Mouse (Mus musculus): ENCODE results near the gene Myh10.
"Not testable (repeated sequence)": the region's sequence is repeated elsewhere in the genome, so short reads cannot be mapped to it uniquely, and the experiment has no call there.

Myh10 gene

DNA sequence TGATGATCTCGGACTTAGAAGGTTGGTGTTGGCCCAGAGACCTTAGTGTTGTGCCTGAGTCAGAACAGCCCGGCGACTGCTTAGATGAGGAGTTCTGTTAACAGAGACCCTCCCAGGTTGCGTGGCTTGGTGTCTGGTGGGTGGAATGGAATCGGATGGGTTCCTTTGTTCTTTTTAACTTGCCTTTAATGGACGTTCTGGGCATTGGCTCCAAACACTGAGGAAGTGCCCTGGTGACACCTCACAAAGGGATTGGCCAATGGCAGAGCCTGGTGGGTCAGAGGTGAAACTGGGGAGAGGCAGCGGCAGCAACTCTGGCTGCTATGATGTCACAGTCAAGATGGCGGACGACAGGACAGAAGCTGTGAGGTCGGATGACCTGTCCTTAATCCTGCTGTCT is 99.4 kb downstream of the Myh10 start:
- DNase-seq (ENCODE audit: low read depth, low spot score), result peak; percentile 55

DNA sequence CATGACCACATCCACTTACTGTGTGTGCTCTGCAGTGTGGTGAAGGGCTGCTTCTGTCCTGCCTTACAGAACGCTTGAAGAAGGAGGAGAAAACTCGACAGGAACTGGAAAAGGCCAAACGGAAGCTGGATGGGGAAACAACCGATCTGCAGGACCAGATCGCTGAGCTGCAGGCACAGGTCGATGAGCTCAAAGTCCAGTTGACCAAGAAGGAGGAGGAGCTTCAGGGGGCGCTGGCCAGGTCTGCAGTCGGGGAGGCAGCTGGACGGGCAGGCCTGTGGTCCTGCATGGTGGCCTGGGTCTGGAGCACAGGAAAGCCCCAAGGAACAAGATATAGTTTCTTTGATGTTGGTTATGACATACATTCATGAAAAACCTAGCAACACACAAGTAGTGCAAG is 100.4 kb downstream of the Myh10 start:
- no peak for DNase-seq (ENCODE audit: low read depth, low spot score)

DNA sequence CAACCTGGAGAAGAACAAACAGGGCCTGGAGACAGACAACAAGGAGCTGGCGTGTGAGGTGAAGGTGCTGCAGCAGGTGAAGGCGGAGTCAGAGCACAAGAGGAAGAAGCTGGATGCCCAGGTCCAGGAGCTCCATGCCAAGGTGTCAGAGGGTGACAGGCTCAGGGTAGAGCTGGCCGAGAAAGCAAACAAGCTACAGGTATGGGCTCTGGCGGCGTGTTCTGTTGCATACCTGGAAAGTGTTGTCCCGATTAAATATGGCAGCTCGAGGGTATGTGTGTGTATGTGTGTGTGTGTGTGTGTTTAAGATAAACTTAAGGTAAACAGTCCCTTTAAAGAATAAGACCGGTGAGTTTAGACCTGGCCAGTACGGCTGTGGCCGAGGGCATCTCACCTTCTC is 106.9 kb downstream of the Myh10 start:
- DNase-seq (ENCODE audit: low read depth, low spot score), result no peak

DNA sequence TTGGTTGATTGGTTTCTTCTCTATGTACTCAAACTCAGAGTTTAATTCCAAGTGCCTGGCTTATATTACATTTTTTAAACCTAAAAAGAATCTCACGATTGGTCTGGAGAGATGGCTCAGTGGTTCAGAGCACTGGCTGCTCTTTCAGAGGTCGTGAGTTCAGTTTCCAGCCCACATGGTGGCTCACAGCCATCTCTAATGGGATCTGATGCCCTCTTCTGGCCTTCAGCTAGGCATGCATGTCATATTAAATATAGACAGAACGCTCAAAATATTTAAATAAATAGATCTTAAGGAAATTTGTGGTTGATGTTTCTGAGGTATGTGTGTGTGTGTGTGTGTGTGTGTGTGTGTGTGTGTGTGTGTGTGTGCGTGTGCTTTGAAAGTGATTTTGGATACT is 113.8 kb downstream of the Myh10 start:
- no peak for DNase-seq (ENCODE audit: low read depth, low spot score)

DNA sequence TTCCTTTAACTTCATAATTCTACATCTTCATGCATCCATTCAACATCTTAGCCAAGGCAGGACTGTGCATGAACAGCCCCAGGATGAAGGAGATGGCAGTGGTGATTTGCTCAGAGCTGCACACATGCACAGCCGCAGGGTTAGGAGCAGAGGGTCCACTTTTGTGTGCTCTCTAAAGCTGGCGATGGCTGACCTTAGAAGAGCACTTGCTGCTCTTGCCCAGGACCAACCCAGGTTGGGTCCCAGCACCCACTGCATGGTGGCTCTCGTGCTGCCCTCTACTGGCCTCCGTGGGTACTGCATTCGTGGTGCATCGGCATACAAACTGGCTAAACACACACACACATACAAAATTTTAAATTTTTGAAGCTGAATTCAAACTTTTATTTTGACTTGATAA is 116.4 kb downstream of the Myh10 start:
- peak; percentile 60 for DNase-seq (ENCODE audit: low read depth, low spot score)

DNA sequence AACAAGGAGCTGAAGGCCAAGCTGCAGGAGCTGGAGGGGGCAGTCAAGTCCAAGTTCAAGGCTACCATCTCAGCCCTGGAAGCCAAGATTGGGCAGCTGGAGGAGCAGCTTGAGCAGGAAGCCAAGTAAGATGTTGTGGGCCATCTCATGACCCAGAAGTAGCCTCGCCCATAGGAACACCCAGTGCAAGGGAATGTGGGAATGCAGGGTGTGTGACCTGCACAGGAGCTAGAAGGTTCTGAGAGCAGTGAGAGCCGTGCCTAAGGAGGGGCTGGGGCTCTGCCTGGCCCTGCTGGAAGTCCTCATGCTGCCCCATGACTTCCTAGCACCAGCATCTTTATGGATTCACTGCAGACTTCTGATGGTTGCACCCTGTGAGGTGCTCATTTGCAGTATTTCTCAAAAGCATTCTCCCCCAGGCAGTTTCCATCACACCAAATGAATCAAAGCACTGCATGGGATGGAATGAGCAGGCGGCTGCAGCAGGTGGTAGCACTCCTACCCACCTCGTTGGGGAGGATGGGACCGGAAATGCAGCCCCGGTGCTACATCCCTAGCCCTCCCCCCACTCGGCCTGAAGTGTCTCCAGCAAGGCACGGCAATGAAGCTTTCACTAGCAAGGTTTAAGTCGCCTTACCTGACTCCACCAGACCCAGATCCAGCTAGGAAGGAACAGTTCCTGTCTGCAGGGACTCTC is 120.7 kb downstream of the Myh10 start:
- peak; percentile 38 for DNase-seq (ENCODE audit: low read depth, low spot score)

DNA sequence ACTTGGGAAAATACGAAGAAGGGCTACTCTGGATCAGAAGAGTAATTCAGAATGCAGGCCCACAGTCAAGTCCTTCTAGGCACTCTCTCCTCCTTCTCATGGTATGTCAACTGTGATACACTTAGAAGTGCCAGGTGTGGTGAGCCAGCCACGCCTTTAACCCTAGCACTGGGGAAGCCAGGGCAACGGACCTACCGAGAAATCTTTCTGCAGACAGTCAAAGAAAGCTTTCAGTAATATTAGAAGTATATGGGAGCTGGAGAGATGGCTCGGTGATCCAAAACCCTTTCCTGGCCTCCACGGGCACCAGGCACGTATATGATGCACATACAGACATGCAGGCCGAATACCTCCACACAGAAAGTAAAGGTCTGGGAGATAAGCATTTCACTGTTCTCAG is 127.1 kb downstream of the Myh10 start:
- no peak for DNase-seq (ENCODE audit: low read depth, low spot score)

DNA sequence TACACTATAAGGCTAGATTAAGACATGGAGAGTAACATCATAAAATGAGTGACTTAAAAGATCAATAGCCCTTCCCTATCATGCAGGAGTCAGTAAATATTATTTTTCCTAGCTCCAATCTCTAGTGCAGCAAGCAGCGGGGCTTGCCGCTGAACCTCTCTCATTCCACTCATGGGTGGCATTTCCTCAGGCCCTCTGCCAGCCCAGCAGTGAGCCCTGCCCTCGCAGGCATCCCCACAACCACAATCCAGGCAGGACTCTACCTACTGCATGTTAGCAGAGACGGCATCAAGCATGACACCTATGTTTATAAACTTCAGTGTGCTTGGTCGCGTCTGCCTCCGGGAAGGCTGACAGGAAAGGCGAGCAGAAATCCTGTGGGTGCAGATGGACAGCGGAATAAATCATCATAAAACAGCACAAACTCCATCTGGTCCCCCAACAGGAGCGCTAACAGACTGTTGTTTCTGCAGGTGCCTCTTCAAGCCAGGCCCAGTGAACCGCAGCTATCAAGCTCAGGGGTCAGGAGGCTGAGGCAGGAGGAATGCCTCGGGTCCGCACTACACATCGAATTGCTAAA is 128.0 kb downstream of the Myh10 start:
- DNase-seq (ENCODE audit: low read depth, low spot score), result no peak

DNA sequence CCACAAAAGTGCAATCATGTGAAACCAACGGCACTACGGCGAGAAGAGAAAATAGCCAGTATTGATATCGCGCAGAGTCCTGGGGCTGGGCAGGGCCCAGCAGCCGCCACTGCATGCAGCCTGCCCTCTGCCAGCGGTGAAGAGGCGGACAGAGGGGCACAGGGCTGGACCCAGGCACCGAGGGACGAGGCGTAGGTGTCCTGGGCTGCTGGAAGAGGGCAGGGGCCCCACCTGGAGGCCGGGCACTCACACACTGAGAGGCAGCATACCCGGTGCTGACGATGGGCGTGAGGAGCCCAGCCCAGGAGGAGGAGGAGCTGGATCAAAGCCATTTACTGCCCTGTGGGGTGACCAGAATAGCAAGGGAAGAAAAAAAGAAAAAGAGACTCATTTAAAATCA is 131.0 kb downstream of the Myh10 start:
- no peak for DNase-seq (ENCODE audit: low read depth, low spot score)

DNA sequence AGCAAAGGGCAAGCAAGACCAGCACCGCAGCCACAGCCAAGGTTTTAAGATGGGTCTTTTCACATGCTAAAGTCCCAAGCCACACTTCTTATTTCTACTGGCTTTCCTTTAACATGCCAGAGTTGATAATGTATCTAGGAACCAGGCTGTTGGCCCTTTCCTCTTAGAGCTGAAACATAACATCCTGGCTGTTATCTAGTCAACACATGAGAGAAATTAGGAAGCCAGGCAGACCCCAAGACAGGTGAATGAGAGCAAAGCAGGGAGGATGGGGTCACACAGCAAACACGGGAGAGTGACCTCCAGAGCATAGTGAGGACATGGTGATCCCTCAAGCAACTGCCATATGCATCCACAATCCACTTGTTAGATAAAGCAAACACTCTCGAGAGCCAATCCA is 135.4 kb downstream of the Myh10 start:
- DNase-seq (ENCODE audit: low read depth, low spot score), result no peak

DNA sequence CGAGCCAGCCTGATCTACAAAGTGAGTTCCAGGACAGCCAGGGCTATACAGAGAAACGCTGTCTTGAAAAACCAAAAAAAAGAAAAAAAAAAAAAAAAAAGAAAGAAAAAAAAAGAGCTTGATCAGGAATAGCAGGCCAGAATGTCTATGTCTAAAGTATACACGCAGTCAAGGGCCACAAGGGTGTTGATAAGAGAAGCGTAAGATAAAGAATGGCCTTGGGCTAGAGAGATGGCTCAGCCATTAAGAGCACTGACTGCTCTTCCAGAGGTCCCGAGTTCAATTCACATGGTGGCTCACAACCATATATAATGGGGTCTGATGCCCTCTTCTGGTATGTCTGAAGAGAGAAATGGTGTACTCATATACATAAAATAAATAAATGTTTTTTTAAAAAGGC is 140.2 kb downstream of the Myh10 start:
- not testable (repeated sequence) for DNase-seq (ENCODE audit: low read depth, low spot score)

DNA sequence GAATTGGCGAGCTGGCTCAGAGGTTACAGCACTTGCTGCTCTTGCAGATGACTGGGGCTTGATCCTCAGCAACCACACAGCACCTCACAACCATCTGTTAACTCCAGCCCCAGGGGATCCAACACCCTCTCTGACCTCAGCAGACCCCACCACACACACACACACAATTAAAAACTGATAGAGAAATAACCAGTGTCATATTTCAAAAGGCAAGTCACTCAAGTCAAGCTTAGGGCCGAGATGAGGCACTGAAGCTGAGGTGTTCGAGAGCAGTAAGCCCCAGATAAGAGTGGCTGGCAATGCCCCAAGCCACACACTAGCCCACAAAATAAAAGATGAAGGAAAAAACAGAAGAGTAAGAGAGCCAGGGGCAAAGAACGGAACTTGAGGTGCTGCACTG is 141.4 kb downstream of the Myh10 start:
- DNase-seq (ENCODE audit: low read depth, low spot score), result no peak

DNA sequence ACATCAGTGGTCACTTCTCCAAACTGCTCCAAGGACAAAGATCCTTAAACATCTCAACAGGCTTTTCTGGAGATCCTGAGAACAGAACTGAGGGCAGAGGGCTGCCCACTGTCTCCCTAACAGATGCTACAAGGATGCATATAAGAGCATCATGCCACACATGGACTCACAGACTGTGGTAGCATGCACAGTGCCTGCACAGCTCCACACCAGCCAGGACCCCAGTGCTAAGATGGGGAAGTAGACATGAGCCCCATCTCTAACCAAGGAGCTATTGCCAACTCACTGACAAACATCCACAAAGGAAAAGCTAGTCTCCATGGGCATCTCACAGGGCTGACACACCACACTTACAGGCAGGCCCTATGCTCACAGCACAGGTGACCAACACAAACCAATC is 142.2 kb downstream of the Myh10 start:
- no peak for DNase-seq (ENCODE audit: low read depth, low spot score)

DNA sequence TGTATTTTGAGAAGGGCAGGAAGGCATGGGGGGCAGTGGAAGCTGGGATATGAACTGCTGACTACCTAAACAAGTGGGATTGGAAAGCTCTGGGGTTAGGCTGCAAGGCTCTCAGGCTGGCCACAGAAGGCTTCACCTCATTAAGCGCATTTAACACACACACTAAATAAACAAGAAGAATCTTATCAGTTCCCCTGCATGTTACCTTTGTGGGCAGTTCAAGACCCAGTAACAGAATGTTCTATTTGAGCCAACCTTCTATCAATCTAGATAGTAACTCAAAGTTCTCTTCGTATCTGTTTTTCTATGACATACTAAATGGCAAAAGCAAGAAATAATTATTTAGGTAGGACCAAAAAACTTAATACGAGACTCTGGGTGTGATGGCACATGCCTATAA is 143.7 kb downstream of the Myh10 start:
- no peak for DNase-seq (ENCODE audit: low read depth, low spot score)

DNA sequence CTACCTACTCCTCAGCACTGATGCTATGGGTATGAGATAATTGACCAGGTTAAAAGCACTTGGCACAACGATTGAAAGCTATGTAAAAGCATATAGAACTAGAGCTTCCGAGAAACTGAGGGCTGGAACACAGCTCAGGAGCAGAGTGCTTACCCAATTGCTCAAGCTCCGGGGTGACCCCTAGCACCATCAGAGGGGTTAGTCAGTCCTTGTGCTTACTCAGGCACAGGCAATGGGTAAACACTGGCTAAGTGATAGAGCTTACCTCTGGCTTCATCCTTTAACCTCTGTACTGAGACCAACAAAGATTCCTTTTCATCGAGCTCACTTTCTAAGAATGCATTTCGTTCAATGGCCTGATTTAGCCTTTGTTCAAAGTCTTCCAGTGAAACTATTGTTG is 148.2 kb downstream of the Myh10 start:
- no peak for DNase-seq (ENCODE audit: low read depth, low spot score)

DNA sequence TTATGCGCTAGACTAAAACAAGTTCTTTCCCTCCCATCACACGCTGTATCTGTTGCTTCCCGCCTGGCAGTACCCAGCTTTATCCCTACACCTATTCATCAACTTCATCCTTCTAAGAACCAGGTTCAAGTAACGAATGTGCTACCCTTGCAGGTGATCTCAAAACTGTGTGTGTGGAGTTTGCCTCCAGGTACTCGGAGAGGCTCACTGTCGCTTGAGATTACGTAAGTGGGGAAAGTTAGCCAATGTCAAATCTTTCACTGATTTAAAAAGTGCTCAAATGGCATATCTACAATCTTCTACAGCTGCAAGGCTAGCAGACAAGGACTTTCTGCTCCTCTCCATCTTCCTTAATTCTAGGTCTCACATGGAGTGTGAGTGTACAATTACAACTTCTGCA is 159.5 kb downstream of the Myh10 start:
- no peak for DNase-seq (ENCODE audit: low read depth, low spot score)

DNA sequence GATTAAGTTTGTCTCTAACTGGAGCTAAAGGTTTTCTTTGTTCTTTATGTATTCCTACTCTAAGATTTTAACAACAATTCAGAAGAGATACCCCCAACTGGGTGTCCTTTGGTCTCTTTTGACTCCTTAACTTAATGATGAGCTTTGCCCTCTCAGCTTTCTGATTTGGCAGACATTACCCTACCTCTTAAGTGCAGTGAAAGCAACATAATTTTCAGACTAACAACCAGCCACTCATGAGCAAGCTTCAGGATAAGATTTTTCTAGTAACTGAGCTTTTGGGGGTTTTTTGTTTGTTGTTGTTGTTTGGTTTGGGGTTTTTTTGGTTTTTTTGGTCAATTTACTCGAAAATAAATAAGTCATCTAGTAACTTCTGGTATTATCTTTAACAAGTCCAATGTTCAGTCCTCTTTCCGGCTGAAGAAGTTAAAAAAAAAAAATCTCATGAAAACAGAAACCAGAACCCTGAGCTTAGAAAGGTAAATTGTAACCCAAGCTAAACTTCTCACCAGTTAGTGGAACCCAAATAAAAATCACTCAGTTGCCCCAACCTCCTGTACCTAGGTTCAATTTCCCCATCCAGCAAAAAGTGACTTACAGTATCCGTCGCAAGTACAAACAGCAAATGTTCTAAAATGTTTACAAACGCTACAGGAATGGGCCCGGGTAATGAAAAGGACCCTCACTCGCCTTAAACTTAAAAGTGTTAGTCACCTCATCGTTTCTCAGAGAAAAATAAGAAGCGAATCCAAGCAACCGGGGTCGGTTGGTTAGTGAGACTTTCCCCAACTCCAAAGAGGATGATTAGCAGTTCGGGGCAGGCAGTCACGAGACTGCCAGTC is 160.5 kb downstream of the Myh10 start:
- no peak for DNase-seq (ENCODE audit: low read depth, low spot score)

DNA sequence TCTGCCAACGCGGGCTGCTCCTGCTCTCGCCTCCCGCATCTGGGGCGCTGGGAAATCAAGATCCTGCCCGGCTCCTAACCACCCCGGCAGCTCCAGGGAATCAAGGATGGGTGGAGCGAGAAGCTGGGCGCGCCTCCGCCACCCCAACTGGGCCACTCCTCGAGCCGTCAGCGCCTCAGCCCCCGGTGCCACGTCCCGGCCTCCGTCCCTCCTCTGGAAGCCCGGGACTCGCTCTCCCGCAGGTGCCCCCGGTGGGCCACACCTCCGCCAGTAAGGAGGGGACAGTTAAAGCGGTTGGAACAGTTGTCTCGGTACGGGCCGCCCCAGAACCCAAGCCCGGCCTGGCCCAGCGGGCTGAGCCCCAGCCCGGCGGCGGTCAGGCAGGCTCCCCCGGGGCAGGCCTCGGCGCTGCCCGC is 161.1 kb downstream of the Myh10 start:
- DNase-seq (ENCODE audit: low read depth, low spot score), result peak; percentile 47

DNA sequence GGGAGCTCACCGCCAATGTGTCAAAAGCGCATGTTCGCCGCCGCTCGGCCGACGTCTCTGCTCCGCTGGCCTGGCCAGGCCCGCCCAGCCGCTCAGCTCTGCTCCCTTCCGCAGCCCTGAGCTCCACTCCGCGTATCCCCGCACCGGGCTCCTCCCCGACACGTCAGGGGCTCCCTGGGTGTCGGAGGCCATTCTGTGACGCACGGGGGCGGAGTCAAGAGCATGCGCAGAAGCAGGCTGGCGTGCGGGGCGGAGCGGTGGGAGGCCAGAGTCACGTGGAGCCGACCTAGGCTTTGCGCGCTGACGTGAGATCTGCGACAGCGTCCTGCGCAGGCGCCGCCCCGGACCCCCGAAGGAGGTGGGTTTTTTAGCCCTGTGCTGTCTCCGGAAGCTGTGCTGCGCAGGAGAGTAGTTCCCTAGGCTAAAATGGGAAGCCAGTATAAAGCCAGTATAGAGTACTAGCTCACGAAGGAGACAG is 161.6 kb downstream of the Myh10 start:
- peak; percentile 99 for DNase-seq (ENCODE audit: low read depth, low spot score)

DNA sequence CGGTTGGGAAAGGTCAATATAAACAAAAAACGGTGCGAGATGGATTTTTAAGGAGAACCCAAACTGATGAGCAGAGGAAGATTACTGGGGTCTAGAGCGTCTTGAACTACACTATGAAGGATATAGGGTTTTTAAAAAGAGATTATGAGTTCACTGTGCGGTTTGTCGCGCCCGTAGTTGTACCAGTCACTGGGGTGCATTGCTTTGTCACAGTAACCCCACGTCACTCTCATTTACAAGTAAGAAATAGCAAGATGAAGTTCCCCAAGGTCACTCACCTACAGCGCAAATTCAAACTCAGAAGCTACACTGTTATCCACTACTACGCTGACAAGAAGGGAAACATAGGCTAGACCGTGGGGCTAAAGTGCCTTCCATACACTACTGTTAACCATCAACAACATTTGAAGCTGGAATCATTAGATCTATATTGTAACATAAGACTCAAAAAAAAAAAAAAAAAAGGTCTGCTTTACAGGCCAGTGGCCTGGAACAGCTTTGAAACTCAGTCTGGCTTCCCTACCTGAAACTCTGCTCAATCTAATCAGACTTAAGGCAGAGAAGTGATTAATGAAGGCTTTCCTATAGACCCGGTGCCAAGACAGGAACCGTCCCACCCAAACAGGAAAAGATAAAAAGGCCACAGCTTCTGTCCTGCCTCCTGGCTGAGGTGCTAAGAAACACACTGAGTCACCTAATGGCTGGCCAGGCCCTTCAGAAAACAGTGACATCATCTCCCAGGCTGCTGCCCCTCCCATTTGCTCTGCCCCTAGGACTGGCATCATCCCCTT is 162.4 kb downstream of the Myh10 start:
- DNase-seq (ENCODE audit: low read depth, low spot score), result no peak

DNA sequence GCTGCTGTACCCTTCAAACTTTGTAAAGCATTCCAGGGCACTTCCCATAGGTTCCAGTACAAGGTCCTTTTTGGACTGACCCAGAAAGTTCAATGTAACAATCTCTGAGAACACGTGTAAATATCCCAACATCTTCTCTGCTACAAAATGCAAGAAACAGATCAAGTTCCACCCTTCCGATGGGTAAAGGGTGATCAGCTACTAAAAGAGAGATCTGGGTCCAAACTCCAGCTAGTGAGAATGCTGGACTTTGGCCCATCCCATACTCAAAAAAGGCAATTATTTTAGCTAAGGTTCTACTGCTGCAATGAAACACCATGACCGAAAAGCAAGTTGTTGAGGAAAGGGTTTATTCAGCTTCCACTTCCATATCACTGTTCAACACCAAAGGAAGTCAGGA is 163.3 kb downstream of the Myh10 start:
- DNase-seq (ENCODE audit: low read depth, low spot score), result no peak

DNA sequence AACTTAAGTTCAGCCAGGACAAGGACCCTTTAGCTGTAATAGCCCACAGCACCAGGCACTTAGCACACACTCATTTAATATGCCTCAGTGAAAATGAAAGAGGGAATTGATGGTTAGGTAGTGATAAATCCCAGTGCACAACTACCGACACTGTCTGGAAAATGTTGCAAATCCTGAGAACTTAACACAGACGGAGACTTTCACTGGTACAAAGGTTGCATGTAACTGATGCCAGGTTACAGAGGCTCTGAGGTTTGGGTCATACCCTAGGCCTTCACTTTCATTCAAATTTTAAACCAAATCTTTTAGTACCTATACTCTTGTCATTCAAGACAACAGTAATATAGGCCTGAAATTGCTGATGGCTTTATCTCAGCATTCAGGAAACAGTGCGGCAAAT is 166.0 kb downstream of the Myh10 start:
- no peak for DNase-seq (ENCODE audit: low read depth, low spot score)
